Mouse (Mus musculus) lung, adult 2 months (tissue): ENCODE measurements at regions not wholly inside any gene's neighbourhood (a gene's known extent, or its start where the extent isn't known, plus 50 kb on each side); places are given as distances from the start of the nearest gene placed in this dataset.

Experiments used
- CTCF ChIP-seq: fragments of 200-500 bp; IDR thresholded peaks from 2 replicates; pipeline ENCODE4 v1.5.1; 2011; ENCODE audit warnings: mild to moderate bottlenecking, low read length, control low read depth; ENCODE audit not compliant: insufficient read depth
- POLR2A ChIP-seq: fragments of 200-500 bp; IDR thresholded peaks from 2 replicates; pipeline ENCODE4 v1.6.1; 2011; ENCODE audit warnings: low read depth, mild to moderate bottlenecking, control low read depth, low read length, borderline replicate concordance; ENCODE audit errors: extremely low read depth

GRCm38 (mm10) chr17:7656503-7656902, 170.6 kb downstream of the Fndc1 start:
- TF ChIP-seq POLR2A (no peak), CTCF (no peak)
